Mouse (Mus musculus) granulocyte monocyte progenitor cell, adult 5-6 weeks (primary cell): ENCODE results near the gene C1qtnf1. TPM values are rescaled to one million over a fixed set of nuclear protein-coding genes. Genes with fewer than 3 reads are reported as not detected.
"Not testable (repeated sequence)": the region's sequence is repeated elsewhere in the genome, so short reads cannot be mapped to it uniquely, and the experiment has no call there.

Experiments
- ATAC-seq: replicated peaks from 2 replicates; pipeline ENCODE4 v1.8.0; 2016; ENCODE audit warnings: mild to moderate bottlenecking, moderate TSS enrichment, inconsistent platforms; ENCODE audit not compliant: poor library complexity, severe bottlenecking
- total RNA-seq, 2 experiments: library from RNA; stranded (forward) in 1 of 2; stranded (reverse) in 1 of 2; fragments of 200-712, 200-1000 nt in 1 of 2; fragments of >200 nt in 1 of 2; fragmentation: Nextera tagmentation in 1 of 2; gene quantifications; 2 replicates each; pipeline ENCODE4 v1.2.3; 2014 to 2017

C1qtnf1 gene
- not detected in 2 replicates for total RNA-seq (2014; fragmentation: Nextera tagmentation)
- total RNA-seq (2017) = not detected in 2 replicates

DNA sequence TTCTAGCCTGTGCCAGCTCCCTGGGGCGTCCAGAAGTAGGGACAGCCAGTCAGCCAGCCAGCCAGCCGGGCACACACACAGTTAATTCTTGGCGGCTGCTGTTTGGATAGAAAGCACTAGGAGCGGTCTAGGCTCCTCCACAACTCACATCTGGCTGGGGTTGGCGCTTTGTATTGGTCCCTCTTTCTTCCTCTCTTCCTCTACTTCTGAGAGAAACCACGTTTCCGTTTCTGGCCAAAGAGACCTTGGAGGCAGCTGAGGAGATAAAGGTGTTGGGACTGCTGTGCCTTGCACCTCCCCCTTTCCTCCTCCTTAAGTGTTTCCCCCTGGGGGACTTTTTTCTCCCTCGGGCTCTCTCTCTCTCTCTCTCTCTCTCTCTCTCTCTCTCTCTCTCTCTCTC is at the start of gene C1qtnf1:
Gene C1qtnf1 (plus strand): TSS at position 218 of the 400 bp plus-strand sequence.
- no peak for ATAC-seq

DNA sequence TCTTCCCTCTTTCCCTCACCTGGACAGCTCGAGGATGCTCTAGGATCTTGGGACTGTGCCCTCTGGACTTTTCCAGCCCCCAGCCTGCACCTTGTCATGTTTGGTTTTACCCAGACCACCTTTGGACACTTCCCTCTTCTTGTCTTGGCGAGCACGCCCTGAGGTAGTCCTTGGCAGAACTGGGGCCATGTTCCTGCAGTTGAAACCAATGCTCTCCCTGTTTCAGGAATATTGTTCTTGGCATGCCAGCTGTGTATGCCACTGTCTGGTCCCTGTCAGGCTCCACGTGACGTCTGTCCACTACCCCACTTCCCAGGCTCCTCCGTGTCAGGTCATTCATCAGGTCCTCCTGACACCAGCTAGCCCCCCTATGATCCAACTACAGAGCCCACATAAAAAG is 49.3 kb upstream of the C1qtnf1 start:
- no peak for ATAC-seq

DNA sequence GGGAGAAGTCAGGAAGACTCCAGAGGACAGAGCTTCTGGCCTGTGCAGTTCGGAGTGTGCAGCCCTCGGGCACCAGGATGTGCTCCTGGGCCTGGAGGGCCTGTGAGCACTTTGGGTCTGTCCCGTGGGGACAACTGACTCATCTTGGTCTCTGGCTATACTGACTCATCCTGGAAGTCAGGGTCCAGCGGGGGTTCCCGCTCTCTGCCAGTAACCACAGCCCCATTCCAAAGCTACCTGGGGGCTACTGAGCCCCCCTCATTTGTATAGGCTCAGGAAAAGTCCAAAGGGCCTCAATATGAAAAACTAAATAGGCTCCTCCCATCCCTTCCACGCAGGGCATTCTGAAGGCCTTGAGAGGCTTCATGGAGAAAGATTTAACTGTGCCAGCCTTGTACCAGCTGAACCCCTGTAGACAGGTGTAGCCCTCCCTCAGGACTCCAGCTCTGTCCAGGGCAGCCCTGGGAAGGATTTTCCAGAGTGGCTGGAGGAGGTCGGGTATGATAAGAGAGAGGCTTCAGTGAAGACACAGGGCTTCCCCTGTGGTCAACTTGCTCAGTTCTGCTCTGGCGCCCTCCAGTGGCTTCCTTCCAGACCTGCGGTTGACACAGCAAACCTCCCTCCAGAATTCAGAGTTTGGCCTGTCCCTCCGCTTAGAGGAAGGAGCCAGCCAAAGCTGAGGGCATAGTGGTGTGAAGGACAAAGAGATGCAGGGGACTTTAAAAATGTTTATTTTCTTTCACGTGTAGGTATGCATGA is 48.6 kb upstream of the C1qtnf1 start:
- ATAC-seq = peak; percentile 92

DNA sequence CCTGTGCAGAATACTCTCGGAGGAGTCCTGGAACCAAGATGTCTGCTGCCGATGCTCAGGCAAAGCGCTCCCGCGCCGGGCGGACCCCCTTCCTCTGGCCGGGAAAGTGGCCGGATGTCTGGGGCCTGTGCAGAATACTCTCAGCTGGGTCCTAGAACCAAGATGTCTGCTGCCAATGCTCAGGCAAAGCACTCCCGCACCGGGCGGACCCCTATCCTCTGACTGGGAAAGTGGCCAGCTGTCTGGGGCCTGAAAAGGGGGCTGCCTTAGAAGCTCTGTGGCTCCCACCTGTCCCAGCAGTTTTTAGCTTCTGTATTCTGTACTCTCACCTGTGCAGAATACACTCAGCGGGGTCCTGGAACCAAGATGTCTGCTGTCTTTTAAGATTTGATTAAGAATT is 40.2 kb upstream of the C1qtnf1 start:
- not testable (repeated sequence) for ATAC-seq

DNA sequence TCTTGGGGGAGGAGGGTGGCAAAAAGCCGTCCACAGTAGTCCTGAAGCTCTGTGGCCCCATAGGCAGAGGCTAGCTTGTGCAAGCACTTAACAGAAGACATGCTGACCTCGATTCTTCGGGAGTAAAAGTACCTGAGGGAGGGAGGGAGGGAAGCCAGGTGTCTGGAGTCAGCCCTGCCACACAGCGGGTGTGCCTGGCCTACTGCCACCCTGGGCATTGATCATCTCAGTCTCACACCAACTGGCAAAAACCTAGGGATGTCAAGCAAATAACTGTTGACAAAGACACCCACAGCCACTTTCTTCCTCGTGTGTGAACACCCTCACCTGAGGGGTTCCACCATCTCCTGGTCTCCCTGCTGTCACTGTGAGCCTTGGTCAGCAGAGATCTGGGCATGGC is 34.0 kb upstream of the C1qtnf1 start:
- ATAC-seq = no peak

DNA sequence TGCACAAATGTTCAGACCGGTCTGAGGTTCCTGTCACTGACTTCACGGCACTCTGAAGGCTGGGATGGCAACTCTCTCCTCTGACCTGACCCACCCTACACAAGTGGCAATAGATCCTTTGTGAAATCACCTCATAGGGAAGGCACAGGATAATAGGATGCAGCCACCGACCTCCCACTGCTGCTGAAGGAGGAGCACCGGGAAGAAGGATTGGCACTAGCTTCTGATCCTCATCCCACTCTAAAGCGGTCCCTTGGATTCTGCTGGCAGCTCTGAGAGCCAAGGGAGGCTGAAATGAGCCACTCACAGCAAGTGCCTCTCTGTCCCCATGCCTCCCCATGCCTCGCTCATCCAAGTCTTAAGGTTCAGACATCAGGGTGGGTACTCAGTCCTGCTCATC is 33.5 kb upstream of the C1qtnf1 start:
- ATAC-seq = no peak

DNA sequence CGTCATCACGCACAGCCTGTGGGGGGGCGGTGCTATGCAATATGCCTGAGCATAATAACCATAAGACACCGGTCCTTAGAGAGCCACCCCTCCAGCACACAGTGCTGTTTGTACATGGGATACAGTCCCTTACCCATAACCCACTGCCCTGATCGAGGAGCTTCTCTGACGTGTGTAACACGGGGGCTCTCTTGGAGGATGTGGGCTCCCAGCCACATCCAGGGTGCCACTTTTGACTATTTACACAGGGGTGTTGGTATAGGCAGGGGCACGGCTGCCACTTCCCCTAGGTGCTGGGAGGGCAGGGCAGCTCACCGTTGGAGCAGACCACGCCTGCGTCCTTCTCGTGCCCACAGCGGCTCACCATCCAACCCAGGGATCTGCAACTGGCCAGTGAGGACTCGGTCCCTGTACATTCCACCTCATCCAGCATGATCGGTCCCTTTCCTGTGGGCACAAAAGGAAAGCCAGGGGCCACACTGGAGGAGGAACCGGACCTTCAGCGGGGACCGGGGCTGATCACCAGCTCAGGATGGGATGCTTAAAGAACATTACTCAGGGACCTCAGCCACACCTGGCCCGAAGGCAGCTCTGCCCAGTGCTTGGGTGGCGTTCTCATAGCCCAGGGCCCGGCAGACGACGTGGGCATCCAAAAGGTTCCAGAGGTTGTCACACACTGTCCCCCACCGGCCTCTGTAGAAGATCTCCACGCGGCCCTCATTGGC is 30.0 kb upstream of the C1qtnf1 start:
- no peak for ATAC-seq

DNA sequence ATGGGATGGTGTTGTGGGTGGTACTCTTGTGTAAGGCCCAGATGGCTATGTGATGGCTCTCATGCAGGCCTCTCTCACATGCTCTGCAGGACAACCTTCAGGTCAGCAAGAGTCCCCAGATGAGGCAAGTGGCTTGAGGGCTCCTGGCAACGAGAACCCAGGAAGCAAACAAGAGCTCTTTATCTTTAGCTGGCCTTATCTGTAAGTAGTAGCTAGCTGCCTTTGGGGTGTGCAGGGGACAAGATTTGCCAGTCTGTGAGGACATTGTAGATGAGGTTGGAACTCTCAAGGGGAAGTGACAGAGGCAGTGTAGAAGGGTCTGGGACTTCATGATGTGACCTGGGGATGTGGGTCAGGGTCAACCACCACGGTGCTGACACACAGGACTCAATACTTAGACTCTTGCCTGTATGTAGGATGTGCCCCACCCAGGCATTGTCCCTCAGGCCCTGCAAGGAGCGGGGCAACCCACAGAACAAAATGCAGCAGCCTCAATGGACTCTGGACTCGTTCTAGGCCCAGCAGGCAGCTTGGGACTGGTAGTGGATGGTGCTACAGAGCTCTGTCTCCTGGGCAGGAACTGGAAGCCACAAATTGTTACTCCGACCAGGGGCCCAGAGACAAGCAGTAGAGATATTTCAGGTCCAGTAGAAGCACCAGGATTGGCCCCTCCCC is 28.0 kb upstream of the C1qtnf1 start:
- no peak for ATAC-seq

DNA sequence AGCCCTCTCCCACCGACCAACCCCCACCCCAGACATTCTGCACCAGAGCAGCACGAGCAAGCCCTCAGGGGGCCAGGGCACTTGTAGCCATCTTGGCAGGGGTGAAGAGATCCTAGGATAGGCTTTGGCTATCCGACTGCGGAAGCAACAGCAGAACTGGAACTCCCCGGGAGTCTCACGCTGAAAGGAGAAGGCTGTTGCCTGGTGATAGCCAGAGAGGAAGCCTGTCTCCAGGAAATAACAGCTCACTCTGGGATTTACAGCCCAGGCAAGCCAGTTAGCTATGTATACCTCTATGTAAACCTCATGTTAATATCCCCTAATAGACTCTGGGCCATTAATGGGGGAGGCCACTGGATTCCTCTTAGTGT is 27.5 kb upstream of the C1qtnf1 start:
- 0 out of 2 replicates have a peak, but pooled peaks have one; percentile 10 for ATAC-seq

DNA sequence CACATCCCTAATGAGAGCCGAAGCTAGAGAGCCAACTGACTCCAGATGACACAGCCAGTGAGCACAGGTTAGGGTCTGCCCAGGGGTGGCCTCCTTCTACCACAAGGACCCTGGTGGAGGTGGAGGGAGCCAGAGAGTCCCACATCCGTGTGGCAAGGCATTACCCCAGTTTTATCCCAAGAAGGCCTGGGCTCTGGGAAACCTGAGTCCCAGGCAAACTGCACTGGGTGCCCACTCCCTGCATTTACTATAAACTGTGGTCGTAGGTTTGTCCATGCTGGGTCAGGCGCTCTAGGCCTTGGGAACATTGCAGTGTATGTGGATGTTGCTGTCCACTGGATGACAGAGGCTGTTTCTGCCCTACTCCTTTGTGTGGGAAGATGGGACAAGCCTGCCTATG is 26.8 kb upstream of the C1qtnf1 start:
- no peak for ATAC-seq

DNA sequence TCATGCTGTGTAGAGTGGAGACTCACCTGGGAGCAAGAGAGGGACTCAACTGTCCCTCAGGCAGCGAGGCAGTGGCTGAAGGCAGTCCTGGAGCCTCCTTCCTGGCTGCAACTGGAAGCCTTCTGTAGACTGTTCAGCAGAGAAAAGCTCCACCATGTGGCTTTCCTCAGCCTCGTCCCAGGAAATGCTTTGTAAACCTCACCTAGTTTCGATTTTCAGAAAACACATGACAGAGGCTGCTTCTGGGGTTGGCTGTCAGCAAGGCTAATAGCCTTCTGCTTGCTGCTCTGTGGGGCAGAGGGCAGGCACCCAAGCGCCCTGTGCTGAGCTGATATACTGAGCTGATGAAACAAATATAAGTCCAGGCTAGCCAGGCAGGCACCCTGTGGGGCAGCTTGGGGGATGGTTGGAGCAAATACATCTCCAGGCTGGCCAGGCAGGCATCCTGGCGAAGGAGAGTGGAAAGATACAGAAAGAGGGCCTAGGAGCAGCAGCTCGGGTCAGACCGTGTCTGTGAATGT is 26.2 kb upstream of the C1qtnf1 start, which contains the start of gene Lgals3bp:
Gene Lgals3bp (minus strand): TSS at position 333 of the 521 bp plus-strand sequence.
- peak; percentile 73 for ATAC-seq

DNA sequence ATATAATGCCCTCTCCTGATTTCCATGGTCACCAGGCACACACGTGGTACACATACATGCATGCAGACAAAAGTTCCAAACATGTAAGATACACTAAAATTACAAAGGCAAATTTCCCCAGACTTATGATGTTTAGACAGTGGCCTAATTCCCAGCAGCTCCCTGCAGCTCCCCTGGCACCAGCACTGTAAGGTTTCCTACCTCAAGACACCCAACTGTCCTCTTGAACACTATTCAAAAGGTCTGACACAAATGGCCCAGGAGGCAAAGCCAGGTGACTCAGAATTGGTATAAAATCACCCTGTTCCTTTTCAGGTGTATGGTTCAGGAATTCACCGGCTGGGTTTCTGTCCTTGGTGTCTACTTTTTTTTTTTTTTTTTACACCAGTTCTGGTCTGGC is 24.8 kb upstream of the C1qtnf1 start:
- ATAC-seq = no peak

DNA sequence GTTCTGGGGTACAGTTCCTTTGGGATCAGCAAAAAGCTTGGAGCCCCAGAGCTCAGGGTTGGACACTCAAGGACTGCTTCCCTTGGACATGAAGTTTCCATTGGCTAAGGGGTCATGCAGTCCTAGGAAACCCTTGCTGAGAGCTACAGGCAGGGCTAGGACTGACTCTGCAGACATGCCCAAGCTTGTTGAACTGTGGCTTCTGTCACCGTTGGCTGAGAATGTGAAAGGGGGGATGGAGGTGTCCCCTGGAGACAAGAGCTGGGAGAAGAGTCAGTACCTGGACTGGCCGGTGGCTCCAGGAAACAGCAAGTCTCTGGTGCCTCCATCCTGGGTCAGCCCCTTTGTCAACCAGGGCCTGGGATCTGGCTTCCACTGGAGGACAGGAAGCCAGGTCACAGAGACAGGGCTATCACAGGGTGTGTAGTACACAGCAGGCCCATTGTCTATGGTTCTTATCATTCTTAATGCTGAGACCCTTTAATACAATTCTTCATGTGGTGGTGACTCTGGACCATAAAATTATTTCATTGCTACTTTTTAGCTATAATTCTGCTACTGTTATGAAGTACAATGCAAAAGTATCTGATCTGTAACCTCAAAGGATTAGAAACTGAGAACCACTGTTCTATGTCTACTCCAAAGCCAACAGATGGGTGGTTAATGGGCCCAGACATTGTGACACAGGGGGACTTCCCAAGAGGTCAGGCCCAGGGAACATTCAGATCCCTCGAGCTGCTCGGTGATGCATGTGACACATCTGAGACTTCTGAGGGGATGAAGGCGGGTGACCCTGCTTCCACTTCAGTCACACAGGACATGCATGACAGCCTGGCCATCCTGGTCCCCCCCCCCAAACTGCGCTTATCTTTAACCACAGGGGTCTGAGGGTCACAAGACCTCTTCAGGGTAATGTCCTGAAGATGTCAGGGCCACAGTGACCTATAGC is 23.8 kb upstream of the C1qtnf1 start:
- no peak for ATAC-seq

DNA sequence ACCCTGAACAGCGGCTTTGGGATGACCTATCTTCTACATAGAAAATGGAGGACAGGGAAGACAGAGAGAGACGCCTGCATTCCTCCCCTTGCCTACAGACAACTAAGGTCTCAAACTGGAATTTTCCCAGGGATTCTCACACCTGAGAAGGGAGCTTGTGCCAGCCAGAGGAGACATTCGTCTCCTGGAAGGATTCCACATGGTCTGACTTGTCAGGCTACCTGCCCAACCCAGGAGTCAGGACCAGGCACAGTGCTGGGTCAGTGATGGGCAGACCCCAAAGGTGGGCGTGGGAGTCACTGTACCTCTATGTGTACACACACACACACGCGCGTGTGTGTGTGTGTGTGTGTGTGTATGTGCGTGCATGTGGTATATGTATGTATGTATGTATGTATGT is 22.7 kb upstream of the C1qtnf1 start:
- no peak for ATAC-seq

DNA sequence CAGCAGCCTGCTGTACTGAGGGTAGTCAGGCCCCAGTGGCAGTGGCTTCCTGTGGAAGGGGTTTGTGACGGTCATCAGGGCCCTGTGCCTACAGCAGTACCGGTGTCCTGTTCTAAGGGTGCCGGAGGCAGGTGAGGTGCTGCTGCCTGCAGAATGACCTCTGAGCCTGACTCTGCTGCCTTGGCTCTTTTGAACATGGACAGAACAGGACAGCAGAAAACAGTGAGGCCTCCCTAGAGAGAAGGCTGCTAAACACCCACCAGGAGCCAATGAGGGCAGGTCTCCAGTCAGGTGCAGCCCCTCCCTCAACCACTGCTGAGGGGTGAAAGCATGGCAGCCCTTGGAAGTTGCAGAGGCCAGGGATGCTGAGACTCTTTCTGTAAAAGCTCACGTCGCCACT is 21.5 kb upstream of the C1qtnf1 start:
- ATAC-seq = no peak

DNA sequence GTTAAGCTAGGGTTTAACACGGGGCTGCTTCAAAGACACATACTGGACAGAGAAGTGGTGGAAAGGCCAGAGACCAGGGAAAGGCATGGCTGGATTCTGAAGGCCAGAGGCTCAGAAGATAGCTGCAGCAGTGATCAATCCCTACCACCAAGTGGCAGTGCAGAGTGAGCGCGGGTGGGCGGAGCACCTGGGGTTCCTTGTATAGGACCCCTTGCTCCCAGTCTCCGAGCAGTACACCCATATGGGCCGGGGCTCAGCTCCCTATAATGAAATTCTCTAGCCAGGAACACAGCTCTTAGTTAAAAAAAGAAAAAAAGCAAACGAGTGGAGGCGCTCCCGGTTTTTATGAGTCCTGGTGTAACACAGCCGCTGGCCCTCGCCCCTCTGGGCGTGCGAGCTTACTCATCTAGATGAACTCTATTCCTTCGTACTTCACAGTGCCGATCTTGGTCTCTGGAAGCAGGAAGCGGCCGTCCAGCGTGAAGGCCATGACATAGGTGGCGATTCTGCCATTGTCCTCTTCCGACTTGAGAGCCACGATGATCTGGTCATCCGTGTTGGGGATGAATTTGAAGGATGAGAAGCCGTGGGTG is 20.6 kb upstream of the C1qtnf1 start:
- no peak for ATAC-seq

DNA sequence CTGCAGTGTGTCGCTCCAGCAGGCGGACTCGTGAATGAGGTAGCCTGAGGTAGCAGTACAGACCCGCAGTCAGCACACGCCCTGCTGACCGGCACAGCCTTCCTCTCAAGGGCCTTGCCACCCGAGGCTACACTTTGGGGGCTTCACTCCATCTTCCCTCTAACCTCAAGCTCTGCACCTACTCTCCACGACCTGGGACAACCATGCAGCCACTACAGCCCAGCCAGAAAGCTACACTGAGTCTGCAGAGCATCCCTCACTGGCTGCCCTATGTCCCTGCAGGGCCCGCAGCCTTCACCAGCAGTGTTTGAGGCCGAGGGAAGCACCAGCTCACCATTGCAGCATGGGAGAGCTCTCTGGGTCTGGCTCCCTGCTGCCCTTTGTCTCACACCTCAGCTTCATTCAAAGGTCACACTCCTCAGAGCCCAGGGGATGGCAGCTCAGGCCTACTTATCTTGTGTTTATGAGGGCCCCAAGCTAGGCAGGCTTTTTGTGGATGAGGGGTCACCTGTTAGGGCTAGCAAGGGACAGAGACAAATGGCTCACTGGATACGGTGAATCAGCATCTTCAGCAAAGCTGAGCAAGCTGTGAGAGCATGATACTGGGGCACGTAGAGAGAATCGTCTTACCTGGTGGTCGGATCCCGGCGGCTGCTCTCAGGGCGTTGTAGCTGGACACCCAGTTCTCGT is 19.8 kb upstream of the C1qtnf1 start:
- no peak for ATAC-seq

DNA sequence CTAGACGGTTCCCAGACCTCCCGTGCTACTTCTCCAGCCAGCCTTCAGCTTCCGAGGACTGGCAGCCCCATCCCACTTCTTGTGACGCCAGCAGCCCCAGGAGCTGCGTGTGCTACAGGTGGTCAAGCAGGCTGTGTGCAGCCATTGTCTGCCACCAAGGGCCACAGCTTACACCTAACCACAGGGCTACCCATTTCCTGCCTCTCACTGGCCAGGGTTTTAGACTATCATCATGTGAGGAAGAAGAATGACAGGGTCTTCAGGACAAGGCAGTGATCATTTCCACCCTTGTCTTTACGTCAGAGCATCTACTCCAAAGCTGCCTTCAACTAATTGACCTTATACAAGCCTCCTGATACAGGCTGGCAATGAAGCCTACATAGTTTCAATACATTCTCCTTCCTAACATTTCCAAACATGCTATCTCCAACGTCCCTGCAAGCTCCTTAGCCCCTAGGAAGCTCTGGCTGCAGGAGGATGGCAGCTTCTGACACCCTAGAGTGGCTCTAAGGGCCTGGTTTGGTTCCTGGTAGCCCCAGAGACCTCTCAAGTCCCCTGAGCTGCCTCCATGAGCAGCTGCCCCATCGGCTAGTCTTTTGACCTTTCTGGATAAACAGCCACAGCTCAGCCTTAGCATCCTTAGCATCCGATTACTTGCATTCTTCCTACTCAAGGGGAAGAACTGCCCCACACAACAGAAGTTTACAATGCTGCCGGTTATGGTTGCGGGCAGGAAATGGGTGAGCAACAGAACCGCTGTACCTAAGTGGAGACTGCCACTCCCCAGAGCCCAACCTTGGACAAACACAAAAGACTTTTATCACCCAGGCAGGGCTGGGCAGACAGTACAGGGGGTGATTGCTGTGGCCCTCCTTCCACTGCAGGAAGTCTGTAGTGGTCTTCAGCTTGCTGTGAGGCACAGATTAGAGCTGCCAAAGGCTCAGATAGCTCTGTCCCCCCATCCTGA is 18.6 kb upstream of the C1qtnf1 start:
- ATAC-seq = no peak
